Mouse (Mus musculus) liver, embryonic 16.5 days (tissue): ENCODE data around the gene Rassf7. TPM values are rescaled to one million over a fixed set of nuclear protein-coding genes. Genes with fewer than 3 reads are reported as not detected.

Experiments used
- ATAC-seq: fragments of 200-750 bp; cut with Nextera tagmentation; 2 replicates; pipeline ENCODE4 v1.8.0; 2017; ENCODE audit warnings: low read depth, mild to moderate bottlenecking, moderate number of reproducible peaks, moderate library complexity
- H3K27ac ChIP-seq: fragments of 300-500 bp; sonication (generic); 2 replicates; pipeline ENCODE4 v1.5.1; 2014; ENCODE audit warnings: mild to moderate bottlenecking, low read length
- H3K27me3 ChIP-seq: fragments of 300-500 bp; sonication (generic); 2 replicates; pipeline ENCODE4 v1.6.1; 2014; ENCODE audit warnings: low read depth, low read length, mixed read lengths; ENCODE audit not compliant: control insufficient read depth, insufficient read depth
- H3K36me3 ChIP-seq: fragments of 300-500 bp; sonication (generic); 2 replicates; pipeline ENCODE4 v1.6.1; 2014; ENCODE audit warnings: mild to moderate bottlenecking; ENCODE audit not compliant: control insufficient read depth, insufficient read depth
- H3K4me1 ChIP-seq: fragments of 300-500 bp; sonication (generic); 2 replicates; pipeline ENCODE4 v1.6.1; 2014; ENCODE audit warnings: low read depth, low read length, mixed read lengths; ENCODE audit not compliant: control insufficient read depth
- H3K4me2 ChIP-seq: fragments of 300-500 bp; sonication (generic); 2 replicates; pipeline ENCODE4 v1.6.1; 2014; ENCODE audit warnings: low read depth, low read length, mixed read lengths
- H3K4me3 ChIP-seq: fragments of 300-500 bp; sonication (generic); 2 replicates; pipeline ENCODE4 v1.5.1; 2014; ENCODE audit warnings: low read depth, mild to moderate bottlenecking, low read length
- H3K9ac ChIP-seq: fragments of 300-500 bp; sonication (generic); 2 replicates; pipeline ENCODE4 v1.6.1; 2014; ENCODE audit warnings: low read depth, low read length
- H3K9me3 ChIP-seq: fragments of 300-500 bp; sonication (generic); replicated peaks from 2 replicates; pipeline ENCODE4 v1.6.1; 2016; ENCODE audit warnings: low read length; ENCODE audit not compliant: control insufficient read depth
- WGBS: fragments of 180-500 bp; shearing (Covaris S2); extraction: QIAGEN DNeasy Blood & Tissue Kit; methylation state at CpG from one replicate; pipeline ENCODE4 v1.1.7; 2014; ENCODE audit not compliant: insufficient replicate concordance; 5-methylcytosine and 5-hydroxymethylcytosine counted together
- microRNA counts: library from miRNA; unstranded; fragments of <30 nt; microRNA quantifications from one replicate; lab custom pipeline; 2016
- microRNA-seq: library from miRNA; unstranded; fragments of <30 nt; microRNA quantifications from one replicate; pipeline ENCODE4, GENCODE M21; 2016
- polyA plus RNA-seq: library from polyadenylated mRNA; unstranded; fragments of >200 nt; fragmentation: Nextera tagmentation; extraction: Ambion mirVana; gene quantifications from 2 replicates; pipeline ENCODE4 v1.2.1, GENCODE M21; 2015

The Rassf7 gene
- polyA plus RNA-seq, 1 experiment from 2014 or later: 26.4 TPM

DNA sequence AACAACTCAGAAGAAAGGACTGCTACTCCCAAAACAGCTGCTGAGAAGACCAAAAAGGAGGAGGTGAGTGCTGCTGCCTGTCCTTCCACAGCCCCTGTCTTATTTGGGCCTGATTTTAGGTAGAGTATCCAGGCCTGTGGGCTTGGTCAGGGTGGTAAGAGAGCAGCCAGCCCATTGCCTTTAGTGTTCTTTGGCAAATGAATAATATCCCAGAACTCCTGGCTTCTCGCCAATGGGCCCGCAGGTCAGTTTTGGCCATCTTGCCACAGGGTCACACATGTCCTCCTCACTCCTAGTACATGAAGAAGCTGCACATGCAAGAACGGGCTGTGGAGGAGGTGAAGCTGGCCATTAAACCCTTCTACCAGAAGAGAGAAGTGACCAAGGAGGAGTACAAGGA, 45.8 kb downstream of the Rassf7 start:
- no peak overlapping the region for H3K27ac ChIP-seq
- H3K4me2 ChIP-seq: no peak overlapping the region
- no peaks in the 10 kb centered on the region for H3K9me3 ChIP-seq
- H3K4me3 ChIP-seq: no peak overlapping the region
- no peaks in the 10 kb centered on the region for H3K27me3 ChIP-seq
- H3K36me3 ChIP-seq: peaks cover 71% of the 10 kb centered on the region
- 88% methylated on average over 3 of the region's 3 CpGs for WGBS
- H3K9ac ChIP-seq: no peak overlapping the region
- peaks cover 15% of the 10 kb centered on the region for H3K4me1 ChIP-seq
- ATAC-seq: no peak

DNA sequence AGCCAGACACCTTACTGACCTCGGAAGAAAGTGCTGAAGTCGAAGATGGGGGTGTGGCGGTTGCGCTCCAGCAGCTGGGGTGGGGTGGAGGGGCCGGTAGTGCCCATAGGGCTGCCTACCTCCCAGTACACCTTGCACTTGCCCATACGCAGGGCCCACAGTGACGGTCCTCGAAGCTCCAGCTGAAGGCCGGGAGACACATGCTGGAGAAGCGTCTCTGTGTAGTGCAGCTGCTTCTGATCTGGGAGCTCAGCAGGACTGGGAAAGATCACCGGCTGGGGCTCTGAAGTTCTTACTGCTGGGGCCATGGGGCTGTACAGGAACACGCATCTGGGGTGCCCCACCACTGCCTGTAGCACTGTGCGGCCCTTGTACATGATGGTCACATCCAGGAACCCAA, 48.0 kb downstream of the Rassf7 start:
- H3K9me3 ChIP-seq: no peaks in the 10 kb centered on the region
- no peak overlapping the region for H3K27ac ChIP-seq
- no peak overlapping the region for H3K9ac ChIP-seq
- peaks cover 1% of the 10 kb centered on the region; the same call in 1 of the 2 replicates for H3K27me3 ChIP-seq
- H3K4me2 ChIP-seq: no peak overlapping the region
- peaks cover 17% of the 10 kb centered on the region for H3K4me1 ChIP-seq
- no peak overlapping the region for H3K4me3 ChIP-seq
- peaks cover 50% of the 10 kb centered on the region for H3K36me3 ChIP-seq
- no peak for ATAC-seq
- 88% methylated on average over 13 of the region's 13 CpGs for WGBS

DNA sequence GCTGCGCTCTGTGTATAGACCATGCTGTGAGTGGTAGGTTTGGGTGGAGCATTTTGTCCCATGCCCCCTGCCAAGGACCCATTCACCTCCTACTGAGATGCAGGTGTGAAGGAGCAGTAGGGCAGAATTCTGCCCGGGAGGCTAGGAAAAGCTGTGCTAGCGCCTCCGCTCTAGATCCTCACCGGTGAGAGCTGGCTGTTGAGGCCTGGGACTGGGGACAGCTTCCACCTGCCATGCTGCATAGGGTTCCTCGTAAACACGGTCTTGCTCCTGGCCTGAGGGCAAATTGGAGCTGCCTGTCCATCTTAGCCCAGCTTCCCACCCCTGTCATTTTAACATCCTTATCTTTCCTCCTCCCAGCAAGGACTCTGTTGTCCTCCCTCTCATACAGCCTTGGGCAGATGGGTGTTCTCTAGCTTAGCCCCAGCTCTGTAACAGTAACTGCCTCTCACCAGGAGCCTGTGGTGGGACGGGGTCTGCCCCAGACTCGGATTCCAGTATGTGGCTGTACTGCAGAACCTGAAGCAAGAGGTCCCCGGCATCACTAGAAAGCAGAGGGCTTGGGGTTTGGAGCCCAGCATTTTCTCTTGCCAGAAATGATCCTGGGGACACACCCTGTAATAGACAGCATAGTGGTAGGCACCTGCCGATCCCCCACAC, 48.5 kb downstream of the Rassf7 start:
- no peaks in the 10 kb centered on the region for H3K9me3 ChIP-seq
- H3K4me2 ChIP-seq: no peak overlapping the region
- H3K36me3 ChIP-seq: peaks cover 45% of the 10 kb centered on the region
- H3K27me3 ChIP-seq: peaks cover 3% of the 10 kb centered on the region
- H3K27ac ChIP-seq: no peak overlapping the region
- ATAC-seq: no peak
- no peak overlapping the region for H3K4me3 ChIP-seq
- H3K9ac ChIP-seq: no peak overlapping the region
- peaks cover 17% of the 10 kb centered on the region for H3K4me1 ChIP-seq
- WGBS: 71% methylated on average over 11 of the region's 11 CpGs

DNA sequence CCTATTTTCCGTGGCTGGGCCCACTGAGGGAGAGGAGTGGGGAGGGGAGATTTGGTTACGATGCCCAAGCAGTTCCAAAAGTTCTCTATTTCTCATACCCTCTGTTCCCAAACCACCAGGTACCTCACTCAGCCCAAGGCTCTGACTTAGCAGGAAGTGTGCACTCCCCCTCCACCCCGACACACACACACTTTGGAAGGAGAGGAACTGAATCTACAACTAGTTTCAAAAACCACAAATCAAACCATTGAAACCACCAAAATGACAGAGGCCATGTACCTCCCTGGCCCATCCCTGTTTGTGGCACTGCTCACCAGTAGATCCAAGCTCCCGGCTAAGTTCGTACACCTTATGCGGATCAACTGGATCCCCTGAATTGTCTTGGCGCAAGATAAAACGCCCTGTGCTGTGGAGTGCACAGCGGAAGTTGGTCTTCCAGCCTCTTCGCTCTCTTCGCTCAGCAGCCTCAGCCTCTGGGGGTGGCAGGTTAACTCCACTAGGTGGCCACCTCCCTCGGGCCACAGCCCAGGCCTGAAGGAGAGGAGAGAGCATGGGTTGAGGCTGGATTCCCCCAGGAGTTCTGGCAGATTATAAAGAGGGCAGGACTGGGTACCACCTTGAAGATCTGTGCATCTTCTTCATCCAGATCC, 49.2 kb downstream of the Rassf7 start:
- Histone ChIP-seq H3K4me3 (peak overlapping the region; percentile 73), H3K9ac (0 out of 2 replicates have a peak overlapping the region, but pooled peaks have one; percentile 7), H3K9me3 (no peaks in the 10 kb centered on the region), H3K27ac (no peak overlapping the region), H3K4me2 (peak overlapping the region; percentile 85), H3K27me3 (peaks cover 3% of the 10 kb centered on the region), H3K36me3 (peaks cover 38% of the 10 kb centered on the region), H3K4me1 (peaks cover 17% of the 10 kb centered on the region)
- ATAC-seq: peak; percentile 26; the same call in 1 of the 2 replicates
- 14% methylated on average over 12 of the region's 12 CpGs for WGBS

DNA sequence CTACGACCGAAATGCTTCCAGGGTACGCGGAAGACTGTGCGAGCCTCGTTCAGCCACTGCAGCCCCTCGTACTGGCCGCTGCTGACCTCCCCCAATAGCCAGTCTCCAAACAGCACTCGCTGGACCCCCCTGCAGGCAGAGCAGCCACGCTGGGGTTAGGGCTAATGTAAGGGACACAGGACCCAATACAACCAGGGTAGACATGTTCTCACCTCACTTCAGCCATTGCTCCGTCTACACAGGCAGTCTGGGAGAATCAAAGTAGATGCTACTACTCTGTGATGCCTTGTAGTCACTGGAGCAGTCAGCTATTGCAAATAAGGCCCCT, 49.7 kb downstream of the Rassf7 start:
- Histone ChIP-seq H3K4me2 (peak overlapping the region; percentile 85), H3K27me3 (peaks cover 3% of the 10 kb centered on the region), H3K9me3 (no peaks in the 10 kb centered on the region), H3K4me3 (peak overlapping the region; percentile 73), H3K27ac (no peak overlapping the region), H3K9ac (no peak overlapping the region), H3K4me1 (peaks cover 17% of the 10 kb centered on the region), H3K36me3 (peaks cover 33% of the 10 kb centered on the region)
- 33% methylated on average over 11 of the region's 11 CpGs for WGBS
- ATAC-seq: no peak

DNA sequence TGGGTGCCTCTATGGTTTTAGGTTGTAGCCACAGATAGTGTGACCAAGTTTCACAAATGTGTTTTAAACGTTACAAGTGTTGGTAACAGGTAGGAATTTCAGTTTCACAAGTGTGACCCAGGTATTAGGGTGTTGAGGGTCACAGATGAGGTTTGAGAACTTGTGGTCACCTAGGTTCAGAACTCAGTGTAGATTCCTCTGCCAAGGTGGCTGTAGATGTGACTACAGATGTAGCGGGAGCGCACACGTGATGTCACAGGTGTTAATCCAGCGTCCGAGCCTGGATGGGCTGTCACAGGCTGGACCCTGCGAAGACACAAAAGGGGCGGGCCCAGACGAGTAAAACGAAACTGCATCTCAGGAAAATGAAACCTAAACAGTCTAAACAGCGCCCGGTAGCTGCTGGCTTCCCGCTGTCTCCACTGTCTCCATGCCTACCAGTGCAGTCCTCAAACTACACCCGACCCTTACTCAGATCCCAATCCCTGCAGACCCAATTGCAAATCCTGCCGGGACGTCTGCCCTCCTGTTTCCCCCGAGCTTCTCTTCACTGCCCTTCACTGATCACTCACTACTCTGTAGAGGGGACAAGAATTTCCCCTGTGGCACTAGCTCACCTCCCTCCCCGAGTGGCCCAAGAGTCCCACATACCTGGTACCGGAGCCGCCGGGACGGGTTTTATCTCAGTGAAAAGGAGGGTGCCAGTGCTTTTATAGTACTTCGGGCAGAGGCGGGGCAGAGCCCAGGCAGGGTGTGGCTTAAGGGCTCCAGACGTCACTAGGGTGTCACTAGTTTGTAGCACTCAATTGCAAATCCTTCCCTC, 50.3 kb downstream of the Rassf7 start, which contains the start of gene Irf7:
Irf7 (minus strand) TSS at position 743 of the 823 bp plus-strand sequence.
- Histone ChIP-seq H3K4me1 (peaks cover 17% of the 10 kb centered on the region), H3K36me3 (peaks cover 27% of the 10 kb centered on the region), H3K27ac (peak within 1 kb of the TSS; percentile 36; the same call in 1 of the 2 replicates), H3K9me3 (no peaks in the 10 kb centered on the region), H3K4me2 (peak within 1 kb of the TSS; percentile 85), H3K9ac (peak within 1 kb of the TSS; percentile 71), H3K4me3 (peak within 1 kb of the TSS; percentile 73), H3K27me3 (peaks cover 3% of the 10 kb centered on the region)
- 3% methylated on average over 25 of the region's 25 CpGs for WGBS
- ATAC-seq: peak; percentile 84

MicroRNAs encoded within 50 kb of the gene (microRNA counts, 519-probe panel; counts per million panel counts)
- 2,882 counts per million, percentile 79 among the panel's probes with 10 or more counts for microRNA mmu-miR-210 (lab: Ali Mortazavi, UCI)

Small RNA genes lying within 50 kb of the gene (microRNA-seq; reads per million reads assigned to microRNA genes)
- 993 reads per million, percentile 76 among the genes with 10 or more reads in this experiment for gene Mir210

Other genes starting within 250 kb of the Rassf7 start
- 15.2 and 15.4 TPM in 2 replicates for gene Ifitm1, start 248.6 kb upstream of the Rassf7 start, polyA plus RNA-seq
- gene Ifitm3, start 205.1 kb upstream of the Rassf7 start, polyA plus RNA-seq: 68.0 and 76.2 TPM in 2 replicates
- 23.3 and 28.4 TPM in 2 replicates for gene Ifitm6, start 197.9 kb upstream of the Rassf7 start, polyA plus RNA-seq
- gene Gm17387, start 186.7 kb upstream of the Rassf7 start, polyA plus RNA-seq: not detected in 2 replicates
- 0.35 and 0.37 TPM in 2 replicates for gene B4galnt4, start 154.8 kb upstream of the Rassf7 start, polyA plus RNA-seq
- gene Pkp3, start 137.6 kb upstream of the Rassf7 start, polyA plus RNA-seq: 0.69 and 1.1 TPM in 2 replicates
- 27.2 and 28.1 TPM in 2 replicates for gene Sigirr, start 115.3 kb upstream of the Rassf7 start, polyA plus RNA-seq
- 1.5 and 3.8 TPM in 2 replicates for gene Ano9, start 98.1 kb upstream of the Rassf7 start, polyA plus RNA-seq
- gene Ptdss2, start 93.5 kb upstream of the Rassf7 start, polyA plus RNA-seq: 136 and 138 TPM in 2 replicates
- gene Rnh1, start 43.0 kb upstream of the Rassf7 start, polyA plus RNA-seq: 70.1 and 71.7 TPM in 2 replicates
- gene Hras, start 21.9 kb upstream of the Rassf7 start, polyA plus RNA-seq: 35.3 and 40.1 TPM in 2 replicates
- gene Lrrc56, start 21.7 kb upstream of the Rassf7 start, polyA plus RNA-seq: 8.3 and 9.5 TPM in 2 replicates
- 0.80 and 0.84 TPM in 2 replicates for gene Lmntd2, start 1.8 kb upstream of the Rassf7 start, polyA plus RNA-seq
- gene Phrf1, start 12.9 kb downstream of the Rassf7 start, polyA plus RNA-seq: 23.8 and 28.5 TPM in 2 replicates
- 7.7 and 8.2 TPM in 2 replicates for gene Irf7, start 50.6 kb downstream of the Rassf7 start, polyA plus RNA-seq
- 0.42 and 1.6 TPM in 2 replicates for gene Cdhr5, start 60.9 kb downstream of the Rassf7 start, polyA plus RNA-seq
- gene Sct, start 63.3 kb downstream of the Rassf7 start, polyA plus RNA-seq: 1.4 TPM in 1 of 2 replicates, not detected in the other
- not detected in 2 replicates for gene Drd4, start 76.1 kb downstream of the Rassf7 start, polyA plus RNA-seq
- gene Deaf1, start 111.8 kb downstream of the Rassf7 start, polyA plus RNA-seq: 11.6 and 13.6 TPM in 2 replicates
- 13.9 and 16.7 TPM in 2 replicates for gene Tmem80, start 111.9 kb downstream of the Rassf7 start, polyA plus RNA-seq
- 26.0 and 34.0 TPM in 2 replicates for gene Eps8l2, start 123.0 kb downstream of the Rassf7 start, polyA plus RNA-seq
- gene Taldo1, start 176.3 kb downstream of the Rassf7 start, polyA plus RNA-seq: 373 and 397 TPM in 2 replicates
- 13.5 and 14.3 TPM in 2 replicates for gene Gatd1, start 198.3 kb downstream of the Rassf7 start, polyA plus RNA-seq
- gene Cend1, start 213.6 kb downstream of the Rassf7 start, polyA plus RNA-seq: not detected in 2 replicates
- gene Slc25a22, start 222.0 kb downstream of the Rassf7 start, polyA plus RNA-seq: 18.7 and 20.7 TPM in 2 replicates
- 8.8 and 9.7 TPM in 2 replicates for gene Pidd1, start 228.2 kb downstream of the Rassf7 start, polyA plus RNA-seq
- gene Rplp2, start 231.5 kb downstream of the Rassf7 start, polyA plus RNA-seq: 644 and 698 TPM in 2 replicates
- gene Pnpla2, start 239.3 kb downstream of the Rassf7 start, polyA plus RNA-seq: 14.9 and 15.5 TPM in 2 replicates
- gene Cracr2b, start 245.2 kb downstream of the Rassf7 start, polyA plus RNA-seq: 3.7 and 4.8 TPM in 2 replicates